Mouse (Mus musculus) C2C12 (cell line): ENCODE results near the gene Acad10.
A peak's percentile ranks its signal among the peaks of the same experiment; 100 is the strongest.

Experiments
- CEBPB ChIP-seq: IDR thresholded peaks from one replicate; pipeline ENCODE4 v1.6.1; 2011; ENCODE audit warnings: low read depth, mild to moderate bottlenecking, control low read depth, moderate library complexity
- CTCF ChIP-seq: IDR thresholded peaks from one replicate; pipeline ENCODE4 v1.5.1; 2011; ENCODE audit not compliant: control insufficient read depth, insufficient read depth, insufficient read length
- MAX ChIP-seq: IDR thresholded peaks from one replicate; pipeline ENCODE4 v1.6.1; 2011; ENCODE audit warnings: mild to moderate bottlenecking, control low read depth
- MYOG ChIP-seq: IDR thresholded peaks from one replicate; pipeline ENCODE4 v1.6.1; 2011; ENCODE audit not compliant: control insufficient read depth, insufficient read length; ENCODE audit errors: extremely low read depth
- USF1 ChIP-seq: IDR thresholded peaks from one replicate; pipeline ENCODE4 v1.6.1; 2011; ENCODE audit warnings: low read depth, mild to moderate bottlenecking, control low read depth, moderate library complexity

GRCm38 (mm10) chr5:121618592-121619513, 41.5 kb downstream of the Acad10 start, which contains the start of gene Acad12:
- no peak for TF ChIP-seq CTCF
- no peak for TF ChIP-seq MYOG
- no peak for TF ChIP-seq CEBPB
- TF ChIP-seq MAX = peak; percentile 7
- no peak for TF ChIP-seq USF1
